Mouse (Mus musculus) CD4-positive, CD25-positive, alpha-beta regulatory T cell, adult 2 months (primary cell): ENCODE data around the gene Ubb.
"Not testable (repeated sequence)": the region's sequence is repeated elsewhere in the genome, so short reads cannot be mapped to it uniquely, and the experiment has no call there.

Source experiments
- DNase-seq: peaks from one replicate; pipeline ENCODE4 v3.0.0-alpha.2; 2012; ENCODE audit warnings: low read depth, low spot score

Ubb gene

GRCm38 (mm10) chr11:62550727-62551225 lies at the start of gene Ubb:
Ubb (plus strand) TSS chr11:62551171.
- peak; percentile 100 for DNase-seq

GRCm38 (mm10) chr11:62507683-62508082 lies 43.3 kb upstream of the Ubb start:
- peak; percentile 33 for DNase-seq

GRCm38 (mm10) chr11:62508365-62508764 lies 42.6 kb upstream of the Ubb start:
- DNase-seq: not testable (repeated sequence)

GRCm38 (mm10) chr11:62508816-62509215 lies 42.2 kb upstream of the Ubb start:
- not testable (repeated sequence) for DNase-seq

- no peak for DNase-seq
Observed at GRCm38 (mm10) chr11:62509571-62509970, 41.4 kb upstream of the Ubb start.

GRCm38 (mm10) chr11:62510956-62511355 lies 40.0 kb upstream of the Ubb start:
- DNase-seq: no peak

GRCm38 (mm10) chr11:62511444-62512202 lies 39.3 kb upstream of the Ubb start:
- DNase-seq: no peak

- no peak for DNase-seq
Observed at GRCm38 (mm10) chr11:62512529-62513080, 38.4 kb upstream of the Ubb start.

- no peak for DNase-seq
Observed at GRCm38 (mm10) chr11:62513311-62513710, 37.7 kb upstream of the Ubb start.

- no peak for DNase-seq
Observed at GRCm38 (mm10) chr11:62518991-62519390, 32.0 kb upstream of the Ubb start.

- DNase-seq: no peak
Observed at GRCm38 (mm10) chr11:62522283-62522682, 28.7 kb upstream of the Ubb start.

GRCm38 (mm10) chr11:62537089-62537488 lies 13.9 kb upstream of the Ubb start:
- no peak for DNase-seq

- DNase-seq: no peak
Observed at GRCm38 (mm10) chr11:62537590-62537989, 13.4 kb upstream of the Ubb start.

GRCm38 (mm10) chr11:62538321-62539088 lies 12.5 kb upstream of the Ubb start:
- DNase-seq: peak; percentile 58

- DNase-seq: peak; percentile 75
Observed at GRCm38 (mm10) chr11:62539089-62539890, 11.7 kb upstream of the Ubb start, which contains the start of gene Cenpv. Cenpv (minus strand) TSS chr11:62539261.

- no peak for DNase-seq
Observed at GRCm38 (mm10) chr11:62540167-62540566, 10.8 kb upstream of the Ubb start.

- DNase-seq: no peak
Observed at GRCm38 (mm10) chr11:62540969-62541368, 10.0 kb upstream of the Ubb start.

GRCm38 (mm10) chr11:62541581-62541980 lies 9.4 kb upstream of the Ubb start:
- no peak for DNase-seq

- DNase-seq: no peak
Observed at GRCm38 (mm10) chr11:62543991-62544390, 7.0 kb upstream of the Ubb start.

GRCm38 (mm10) chr11:62549782-62550181 lies 1.2 kb upstream of the Ubb start:
- DNase-seq: peak; percentile 70

- peak; percentile 69 for DNase-seq
Observed at GRCm38 (mm10) chr11:62550227-62550685, 715 bp upstream of the Ubb start.
